Mouse (Mus musculus) liver, adult (tissue): Measurements from ENCODE around the gene Asb10.

ENCODE experiments used
- GATA4 ChIP-seq: IDR thresholded peaks from 2 replicates; pipeline ENCODE4 v1.6.1; 2014; ENCODE audit warnings: mild to moderate bottlenecking, low read length; ENCODE audit not compliant: insufficient replicate concordance

Asb10 gene

DNA sequence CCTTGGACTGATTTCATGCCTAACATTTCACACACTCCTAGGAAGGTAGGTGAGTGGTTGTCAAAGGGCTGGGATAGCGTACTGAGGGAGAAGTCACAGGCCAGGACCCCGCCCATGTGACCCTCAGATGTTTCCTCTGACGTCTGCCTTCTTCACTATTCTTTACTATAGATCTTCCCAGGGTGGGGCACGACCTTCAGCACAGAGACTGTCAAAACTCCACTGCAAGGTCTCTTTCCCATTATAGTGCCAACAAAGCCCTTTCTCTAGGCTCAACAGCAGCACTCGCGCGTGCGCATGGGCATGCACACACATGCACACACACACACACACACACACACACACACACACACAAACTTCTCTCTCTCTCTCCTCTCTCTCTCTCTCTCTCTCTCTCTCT lies 17.0 kb downstream of the Asb10 start:
- TF ChIP-seq GATA4 = no peak

DNA sequence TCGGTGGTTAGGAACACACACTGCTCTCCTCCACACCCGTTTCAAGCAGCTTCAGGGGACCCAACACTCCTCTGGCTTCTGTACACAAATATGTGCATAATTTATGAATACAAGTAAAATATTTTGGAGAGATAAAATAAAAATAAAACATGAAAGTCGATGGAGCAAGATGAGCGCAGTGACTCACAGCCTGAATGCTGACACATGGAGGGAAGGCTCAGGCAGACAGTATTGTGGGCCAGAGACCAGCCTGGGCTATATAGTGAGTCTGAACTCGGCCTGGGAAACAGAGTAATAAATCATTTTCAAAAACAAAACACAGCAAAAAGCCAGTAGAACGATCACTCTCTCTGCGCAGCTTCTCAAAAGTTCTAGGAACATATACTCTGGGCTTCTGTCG lies 19.4 kb downstream of the Asb10 start:
- TF ChIP-seq GATA4 = no peak

DNA sequence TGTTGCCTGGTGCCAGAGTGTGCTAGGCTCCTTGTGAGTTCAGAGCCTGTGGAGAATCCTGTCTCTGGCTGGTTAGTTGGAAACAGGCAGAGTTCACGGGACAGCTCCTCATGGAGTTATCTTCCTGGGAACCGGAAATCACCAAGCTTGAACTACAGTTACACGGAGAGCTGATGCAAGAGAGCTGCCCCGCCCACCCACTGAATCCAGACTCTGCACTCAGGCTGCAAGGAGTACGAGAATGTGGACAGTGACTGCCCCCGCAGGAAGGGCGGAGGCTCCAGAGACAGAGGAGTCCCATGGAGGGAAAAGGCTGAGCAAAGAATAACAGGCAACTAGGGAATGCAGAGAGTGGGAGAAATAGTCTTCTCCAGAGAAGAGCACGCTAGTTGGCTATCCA lies 28.5 kb downstream of the Asb10 start:
- TF ChIP-seq GATA4 = no peak

DNA sequence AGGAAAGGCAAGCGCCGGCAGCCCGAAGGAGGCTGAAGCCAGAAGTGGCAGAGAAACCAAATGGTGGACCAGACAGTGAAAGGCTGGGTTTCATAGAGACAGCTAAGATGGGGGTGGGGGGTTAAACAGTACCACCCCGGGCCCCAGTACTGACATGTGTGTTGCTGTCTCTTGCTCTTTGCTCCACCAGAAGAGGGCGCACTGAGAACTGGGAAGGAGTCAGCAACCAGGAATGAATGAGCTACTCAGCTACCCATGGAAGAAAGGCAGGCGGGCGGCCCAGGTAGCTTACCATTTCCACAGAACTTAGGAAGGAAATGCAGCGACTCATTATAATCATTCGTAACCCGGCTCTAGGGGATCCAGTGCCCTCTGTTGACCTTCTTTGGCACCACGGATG lies 30.1 kb downstream of the Asb10 start:
- TF ChIP-seq GATA4 = no peak

DNA sequence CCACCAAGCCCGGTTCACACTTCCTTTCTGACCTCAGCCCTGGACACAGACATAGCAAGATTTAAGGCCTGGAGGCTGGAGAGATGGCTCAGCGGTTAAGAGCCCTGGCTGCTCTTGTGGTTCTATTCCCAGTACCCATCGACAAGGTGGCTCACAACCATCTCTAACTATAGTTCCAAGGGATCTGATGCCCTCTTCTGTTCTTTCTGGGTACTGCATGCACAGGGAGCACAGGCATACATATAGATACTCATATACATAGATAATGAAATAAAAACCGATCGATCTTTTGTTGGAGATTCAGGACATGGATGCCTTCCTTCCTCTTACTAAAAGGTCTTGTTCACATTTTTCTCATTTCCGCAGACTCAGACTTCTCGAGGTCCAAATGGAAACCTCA lies 32.4 kb downstream of the Asb10 start:
- TF ChIP-seq GATA4 = no peak

DNA sequence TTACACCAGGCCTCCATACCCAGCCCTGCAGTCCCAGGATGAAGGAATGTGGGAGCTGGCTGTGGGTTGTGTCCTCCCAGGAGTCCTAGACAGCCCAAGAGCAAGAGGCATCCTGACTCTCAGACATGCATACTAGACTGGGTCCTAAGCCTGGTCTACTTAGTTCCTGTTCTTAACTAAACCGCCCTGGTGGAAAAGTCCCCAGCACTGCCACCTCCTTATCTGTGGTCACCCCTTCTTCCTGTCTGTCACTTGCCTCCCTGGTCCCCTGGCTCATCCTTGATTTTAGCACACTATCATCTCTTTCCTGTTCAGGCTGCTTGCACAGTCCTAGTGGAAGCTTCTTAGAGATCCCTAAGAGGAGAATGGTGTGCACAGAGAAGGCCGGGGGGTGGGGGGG lies 35.3 kb downstream of the Asb10 start:
- TF ChIP-seq GATA4 = no peak

DNA sequence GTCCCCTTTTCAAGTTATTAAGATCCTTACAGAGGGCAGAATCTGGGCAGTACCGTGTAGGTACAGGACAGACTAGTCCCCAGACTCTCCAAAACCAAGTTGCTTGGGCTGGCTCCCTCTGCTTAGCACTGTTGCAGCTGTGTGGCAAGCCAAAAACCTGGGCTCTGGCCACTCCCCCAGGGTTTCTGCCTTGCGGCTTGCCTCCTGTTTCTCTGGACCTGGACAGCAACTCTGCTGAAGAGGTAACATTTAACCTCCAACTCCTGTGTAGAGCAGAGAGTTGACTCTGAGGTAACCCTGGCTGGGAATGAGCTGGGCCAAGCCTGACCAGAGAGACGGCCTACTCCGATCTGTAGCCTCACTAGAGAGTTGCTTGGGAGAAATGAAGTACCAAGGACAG lies 38.0 kb downstream of the Asb10 start:
- TF ChIP-seq GATA4 = no peak

DNA sequence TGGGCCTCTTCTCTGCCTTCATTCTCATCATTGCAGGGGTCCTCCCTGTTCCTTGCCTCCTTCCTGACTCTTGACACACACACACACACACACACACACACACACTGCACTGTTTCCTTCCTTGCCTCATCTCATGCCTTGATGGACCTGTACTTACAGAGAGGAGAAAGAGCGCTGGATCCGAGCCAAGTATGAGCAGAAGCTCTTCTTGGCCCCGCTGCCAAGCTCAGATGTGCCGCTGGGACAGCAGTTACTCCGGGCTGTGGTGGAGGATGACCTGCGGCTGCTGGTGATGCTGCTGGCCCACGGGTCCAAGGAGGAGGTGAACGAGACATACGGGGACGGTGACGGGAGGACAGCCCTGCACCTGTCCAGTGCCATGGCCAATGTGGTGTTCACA lies 39.9 kb downstream of the Asb10 start:
- no peak for TF ChIP-seq GATA4

DNA sequence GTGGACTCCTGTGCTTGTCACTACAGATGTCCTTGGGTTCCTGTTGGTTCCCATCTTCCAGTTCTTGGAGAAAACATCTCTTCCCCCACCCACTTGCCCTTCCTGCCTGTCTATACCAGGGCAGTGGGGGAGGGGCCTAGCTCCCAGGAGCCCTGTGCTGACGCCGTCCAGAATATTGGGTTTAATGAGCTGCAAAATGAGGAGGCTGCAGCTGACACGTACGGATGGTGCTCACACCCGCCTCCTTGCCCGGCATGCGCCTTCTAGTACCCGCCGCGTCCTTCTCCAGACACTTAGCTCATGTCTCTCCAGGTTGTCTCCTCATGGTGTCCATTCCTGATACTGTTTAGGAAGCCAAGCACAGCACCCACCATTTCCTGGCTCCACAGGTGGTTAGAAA lies 41.7 kb downstream of the Asb10 start:
- no peak for TF ChIP-seq GATA4

DNA sequence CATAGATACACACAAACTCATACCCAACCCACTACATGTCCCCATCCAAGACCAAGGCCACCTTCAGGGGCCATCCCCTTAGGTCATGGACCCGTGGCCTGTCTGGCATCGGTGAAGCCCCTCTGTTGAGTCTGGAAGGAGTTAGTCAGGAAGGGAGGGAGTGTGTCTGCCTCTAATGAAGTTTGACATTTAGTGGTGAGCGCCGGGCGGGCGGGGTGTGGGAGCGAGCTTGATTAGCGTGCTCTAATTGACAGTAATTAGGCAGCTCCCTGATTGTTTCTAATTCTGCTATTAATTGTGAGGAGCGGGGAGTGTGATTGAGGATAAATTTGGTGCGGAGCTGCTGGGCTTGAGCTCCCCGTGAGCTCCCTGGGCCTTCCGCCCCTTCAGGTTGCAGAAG lies 43.3 kb downstream of the Asb10 start:
- TF ChIP-seq GATA4 = no peak

DNA sequence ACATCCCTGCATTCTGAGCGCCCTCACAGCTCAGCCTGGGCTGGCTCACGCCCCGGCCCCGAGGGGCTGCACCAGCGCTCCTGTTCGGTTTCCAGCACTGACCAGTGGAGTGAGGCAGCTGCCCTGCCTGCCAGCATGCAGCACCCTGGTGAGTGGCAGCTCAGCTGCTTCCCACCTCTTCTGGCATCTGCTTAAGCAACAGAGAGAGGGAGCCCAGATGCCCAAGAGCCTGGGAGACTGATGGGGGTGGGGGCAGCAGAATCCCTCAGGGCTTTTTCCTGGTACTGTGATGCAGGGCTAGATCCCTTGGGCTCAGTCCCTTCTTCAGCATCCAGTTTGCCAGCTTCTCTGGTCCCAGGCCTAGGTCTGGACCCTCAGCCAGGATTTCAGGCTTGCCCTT lies 44.0 kb downstream of the Asb10 start:
- no peak for TF ChIP-seq GATA4

DNA sequence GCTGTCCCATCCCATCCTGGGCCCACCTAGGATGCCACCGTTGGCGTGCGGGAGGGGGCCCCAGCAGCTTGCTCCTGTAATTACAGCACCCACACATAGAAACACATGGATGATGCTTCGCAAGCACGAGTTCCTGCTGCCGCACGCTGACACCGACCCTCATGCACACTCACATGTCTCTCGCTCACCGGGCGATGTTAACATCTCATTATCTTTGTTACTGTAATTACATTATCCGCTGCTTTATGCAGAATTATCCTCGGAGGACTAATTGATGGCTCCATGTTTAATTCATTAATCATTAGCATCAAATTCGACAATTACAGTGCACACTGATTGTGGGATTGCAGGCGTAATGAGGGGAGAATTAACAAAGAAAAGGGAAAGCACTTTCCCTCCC lies 45.8 kb downstream of the Asb10 start:
- no peak for TF ChIP-seq GATA4

DNA sequence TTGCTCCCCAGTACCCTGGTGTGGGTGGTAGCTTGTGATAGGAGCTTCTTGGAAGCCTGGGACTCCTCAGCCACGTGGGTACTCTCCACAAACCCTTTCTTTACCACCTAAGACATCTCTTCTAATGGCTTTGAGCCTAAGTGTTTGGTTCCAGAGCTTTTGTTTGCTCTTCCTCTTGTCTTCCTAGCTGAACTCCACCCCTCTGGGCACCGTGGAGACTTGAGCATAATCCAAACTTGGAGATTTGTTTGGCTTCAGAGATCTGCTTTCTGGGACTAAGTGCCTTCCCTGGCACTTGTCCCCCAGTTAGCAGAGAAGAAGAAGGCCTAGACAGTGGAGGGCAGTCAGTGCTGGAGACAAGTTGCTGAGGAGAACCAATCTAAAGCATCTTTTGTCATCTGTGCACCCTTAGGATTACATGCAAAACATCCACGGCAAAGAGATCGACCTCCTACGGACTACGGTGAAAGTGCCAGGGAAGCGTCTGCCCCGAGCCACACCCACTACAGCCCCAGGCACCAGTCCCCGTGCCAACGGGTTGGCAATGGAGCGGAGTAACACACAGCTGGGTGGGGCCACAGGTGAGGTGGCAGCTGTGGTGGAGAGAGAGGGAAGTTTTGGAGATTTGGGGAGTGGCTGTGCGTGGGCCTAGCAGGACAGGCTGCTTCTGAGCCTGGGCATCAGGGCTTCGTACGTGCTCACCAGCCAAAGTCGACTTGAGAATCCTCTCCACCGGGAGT lies 48.1 kb downstream of the Asb10 start:
- TF ChIP-seq GATA4 = no peak

DNA sequence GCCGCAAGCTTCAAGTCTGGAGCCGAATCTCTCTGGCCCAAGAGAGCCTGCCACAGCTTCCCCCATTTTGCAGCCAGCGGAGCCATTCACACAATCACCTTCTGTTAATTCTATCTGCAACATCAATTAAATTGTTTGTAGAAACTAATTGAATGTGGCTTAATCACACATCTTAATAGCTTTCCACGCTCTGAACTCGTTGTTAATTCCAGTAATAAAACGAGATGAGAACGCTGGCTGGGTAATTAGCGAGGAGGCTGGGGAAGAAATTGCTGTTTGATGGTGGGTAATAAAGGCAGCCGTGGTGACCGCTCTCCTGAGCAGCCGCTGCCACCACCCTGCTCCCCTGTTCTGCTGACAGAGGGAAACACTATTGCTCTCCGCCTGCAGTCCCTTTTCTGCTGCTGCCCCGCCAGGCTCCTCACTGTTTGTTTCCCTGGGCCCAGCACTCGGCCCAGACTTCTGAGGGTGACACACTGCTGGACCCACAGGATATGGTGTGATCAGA lies 50.3 kb downstream of the Asb10 start:
- no peak for TF ChIP-seq GATA4

DNA sequence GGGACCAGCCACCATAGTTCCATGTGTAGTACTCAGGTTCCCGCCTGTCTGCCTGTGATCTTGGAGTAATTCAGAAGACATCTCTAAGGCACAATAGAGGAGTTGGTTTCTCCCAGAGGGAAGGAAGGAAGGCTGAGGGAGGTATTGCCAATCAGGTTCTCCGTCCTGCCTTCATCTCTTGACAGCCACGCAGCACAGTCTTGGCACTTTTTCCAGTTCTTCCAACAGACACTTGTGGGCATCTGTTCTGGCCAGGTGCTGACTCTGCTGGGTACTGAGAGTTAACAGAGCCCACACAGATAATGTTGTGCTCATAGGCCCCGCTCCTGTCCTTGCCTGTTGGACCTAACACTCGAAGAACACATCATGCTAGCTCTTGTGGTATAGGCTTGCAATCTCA lies 54.0 kb downstream of the Asb10 start:
- TF ChIP-seq GATA4 = no peak

DNA sequence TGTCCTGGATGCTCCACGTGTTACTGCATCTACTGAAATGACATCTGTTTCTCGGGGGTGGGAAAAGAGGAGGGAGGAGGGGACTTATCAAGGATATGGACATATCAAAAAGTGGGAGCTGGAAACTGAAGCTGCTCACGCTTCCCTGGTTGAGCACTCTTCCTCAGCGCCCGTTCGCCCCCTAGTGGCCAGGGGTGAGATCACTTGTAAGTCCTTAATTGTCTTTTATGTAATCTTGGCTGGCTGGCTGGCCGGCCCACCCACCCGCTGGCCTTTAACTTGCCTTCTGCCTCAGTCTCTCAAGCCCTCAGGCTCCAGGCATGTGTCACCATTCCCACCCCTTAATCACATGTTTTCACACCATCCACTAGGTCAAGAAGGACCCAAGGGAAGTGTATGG lies 54.7 kb downstream of the Asb10 start:
- TF ChIP-seq GATA4 = no peak

DNA sequence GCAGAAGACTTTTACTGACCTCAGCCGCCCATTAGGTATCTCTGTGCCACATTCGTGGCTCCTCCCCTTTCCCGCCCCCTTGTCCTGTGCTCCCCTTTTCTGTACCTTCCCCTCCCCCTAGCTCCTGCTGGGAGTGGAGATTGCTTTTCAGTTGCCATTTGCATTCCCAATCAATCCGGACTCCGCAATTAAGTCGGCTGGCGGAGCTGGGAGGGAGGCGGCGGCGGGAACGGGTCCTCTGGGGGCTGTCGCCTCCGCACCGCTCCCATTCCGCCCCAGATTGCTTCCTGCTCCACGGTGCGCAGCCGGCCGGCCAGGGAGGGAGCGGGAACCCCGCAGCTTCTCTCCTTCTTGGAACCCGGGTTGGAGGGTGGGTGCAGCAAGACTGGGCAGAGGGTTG lies 55.8 kb downstream of the Asb10 start:
- TF ChIP-seq GATA4 = no peak
